Mouse (Mus musculus) hindbrain, embryonic 16.5 days (tissue): ENCODE results near the gene Hist1h2bp. TPM values are rescaled to one million over a fixed set of nuclear protein-coding genes. Genes with fewer than 3 reads are reported as not detected.
"Not testable (repeated sequence)": the region's sequence is repeated elsewhere in the genome, so short reads cannot be mapped to it uniquely, and the experiment has no call there.

Experiments
- ATAC-seq: fragments of 200-750 bp; cut with Nextera tagmentation; 2 replicates; pipeline ENCODE4 v1.8.0; 2017; ENCODE audit warnings: moderate TSS enrichment, moderate library complexity
- H3K27ac ChIP-seq: fragments of 300-500 bp; sonication (generic); 2 replicates; pipeline ENCODE4 v1.5.1; 2014; ENCODE audit warnings: low read depth, mild to moderate bottlenecking, control low read depth, low read length, moderate library complexity
- H3K27me3 ChIP-seq: fragments of 300-500 bp; sonication (generic); replicated peaks from 2 replicates; pipeline ENCODE4 v1.6.1; 2014; ENCODE audit warnings: low read length; ENCODE audit not compliant: control insufficient read depth, insufficient read depth
- H3K36me3 ChIP-seq: fragments of 300-500 bp; sonication (generic); 2 replicates; pipeline ENCODE4 v1.6.1; 2014; ENCODE audit warnings: mild to moderate bottlenecking, low read length, moderate library complexity, mixed read lengths; ENCODE audit not compliant: control insufficient read depth, insufficient read depth
- H3K4me1 ChIP-seq: fragments of 300-500 bp; sonication (generic); 2 replicates; pipeline ENCODE4 v1.6.1; 2014; ENCODE audit warnings: low read depth, low read length; ENCODE audit not compliant: control insufficient read depth, insufficient read depth
- H3K4me2 ChIP-seq: fragments of 300-500 bp; sonication (generic); 2 replicates; pipeline ENCODE4 v1.6.1; 2014; ENCODE audit warnings: mild to moderate bottlenecking, low read length, control low read depth, moderate library complexity
- H3K4me3 ChIP-seq: fragments of 300-500 bp; sonication (generic); 2 replicates; pipeline ENCODE4 v1.5.1; 2014; ENCODE audit warnings: mild to moderate bottlenecking, low read length, control low read depth, moderate library complexity
- H3K9ac ChIP-seq: fragments of 300-500 bp; sonication (generic); 2 replicates; pipeline ENCODE4 v1.6.1; 2014; ENCODE audit warnings: low read depth, mild to moderate bottlenecking, control low read depth, low read length, moderate library complexity
- H3K9me3 ChIP-seq: fragments of 300-500 bp; sonication (generic); 2 replicates; pipeline ENCODE4 v1.6.1; 2014; ENCODE audit warnings: mild to moderate bottlenecking, low read length, moderate library complexity; ENCODE audit not compliant: control insufficient read depth
- WGBS: fragments of 180-500 bp; shearing (Covaris S2); extraction: QIAGEN DNeasy Blood & Tissue Kit; methylation state at CpG from one replicate; pipeline ENCODE4 v1.1.7; 2014; 5-methylcytosine and 5-hydroxymethylcytosine counted together
- polyA plus RNA-seq: library from polyadenylated mRNA; unstranded; fragments of >200 nt; fragmentation: Nextera tagmentation; extraction: Ambion mirVana; gene quantifications from 2 replicates; pipeline ENCODE4 v1.2.1, GENCODE M21; 2015

Gene Hist1h2bp
- polyA plus RNA-seq, 1 experiment from 2014 or later: not detected

DNA sequence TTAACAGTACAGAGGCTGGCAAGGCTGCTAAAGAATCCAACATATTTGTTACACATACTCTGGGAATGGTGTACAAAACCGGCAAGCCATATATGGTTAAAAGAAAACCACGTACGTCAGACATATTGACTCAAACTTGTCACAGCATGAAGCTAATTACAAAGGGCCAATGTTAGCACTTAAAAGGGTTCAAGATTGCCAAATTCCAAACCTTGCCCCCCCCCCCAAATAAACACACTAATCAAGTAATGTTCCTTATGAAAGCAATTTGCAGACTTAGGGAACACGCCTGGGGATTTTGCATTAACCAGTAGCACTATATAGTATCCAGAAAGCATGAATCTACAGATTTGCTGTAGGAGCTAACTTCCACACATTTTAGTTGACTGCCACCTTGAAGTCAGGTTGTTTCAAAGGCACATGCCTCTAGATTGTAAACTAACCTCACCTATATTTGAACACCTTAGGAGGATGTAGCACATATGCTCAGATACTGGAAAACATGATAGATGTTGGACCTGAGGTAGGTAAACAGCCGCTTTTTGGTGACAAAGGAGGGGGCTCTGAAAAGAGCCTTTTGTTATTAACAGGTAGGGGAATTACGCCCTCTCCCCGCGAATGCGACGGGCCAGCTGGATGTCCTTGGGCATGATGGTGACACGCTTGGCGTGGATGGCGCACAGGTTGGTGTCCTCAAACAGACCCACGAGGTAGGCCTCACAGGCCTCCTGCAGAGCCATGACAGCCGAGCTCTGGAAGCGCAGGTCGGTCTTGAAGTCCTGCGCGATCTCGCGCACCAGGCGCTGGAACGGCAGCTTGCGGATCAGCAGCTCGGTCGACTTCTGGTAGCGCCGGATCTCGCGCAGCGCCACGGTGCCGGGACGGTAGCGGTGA lies 4.7 kb upstream of the Hist1h2bp start:
- under 1% methylated on average over 14 of the region's 35 CpGs for WGBS
- not testable (repeated sequence) for ATAC-seq

DNA sequence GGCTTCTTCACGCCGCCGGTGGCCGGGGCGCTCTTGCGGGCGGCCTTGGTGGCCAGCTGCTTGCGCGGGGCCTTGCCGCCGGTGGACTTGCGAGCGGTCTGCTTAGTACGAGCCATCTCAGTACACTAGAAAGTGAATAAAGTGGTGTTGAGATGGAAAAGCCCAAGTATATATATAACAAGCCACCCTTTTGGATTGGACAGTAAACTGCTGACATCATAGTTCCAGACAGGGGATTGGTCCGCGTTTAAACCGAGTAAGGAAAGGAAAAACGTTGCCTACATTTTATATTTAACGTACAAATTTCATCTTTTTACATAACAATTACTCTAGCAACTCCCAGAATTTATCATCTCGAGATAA lies 4.0 kb upstream of the Hist1h2bp start, which contains the start of gene Hist1h3i:
Hist1h3i (minus strand) TSS at position 116 of the 363 bp plus-strand sequence.
- peak; percentile 82 for ATAC-seq
- H3K4me2 ChIP-seq: peak within 1 kb of the TSS; percentile 74
- peak within 1 kb of the TSS; percentile 37 for H3K4me3 ChIP-seq
- H3K27me3 ChIP-seq: 0 out of 2 replicates have a peak, but pooled peaks cover 2% of the 10 kb centered on the region
- WGBS: under 1% methylated on average over 13 of the region's 20 CpGs
- peak within 1 kb of the TSS; percentile 68 for H3K27ac ChIP-seq
- H3K9me3 ChIP-seq: no peaks in the 10 kb centered on the region
- H3K4me1 ChIP-seq: peaks cover 35% of the 10 kb centered on the region
- peak within 1 kb of the TSS; percentile 59 for H3K9ac ChIP-seq
- no peaks in the 10 kb centered on the region for H3K36me3 ChIP-seq

More for the DNA sequence above, 4.7 kb upstream of the Hist1h2bp start:
- Histone ChIP-seq H3K9ac (peak overlapping the region; percentile 59), H3K4me3 (peak overlapping the region; percentile 37), H3K4me1 (peaks cover 35% of the 10 kb centered on the region), H3K27ac (peak overlapping the region; percentile 68), H3K4me2 (peak overlapping the region; percentile 74)
- not testable (repeated sequence) for H3K9me3 ChIP-seq, H3K36me3 ChIP-seq, H3K27me3 ChIP-seq

DNA sequence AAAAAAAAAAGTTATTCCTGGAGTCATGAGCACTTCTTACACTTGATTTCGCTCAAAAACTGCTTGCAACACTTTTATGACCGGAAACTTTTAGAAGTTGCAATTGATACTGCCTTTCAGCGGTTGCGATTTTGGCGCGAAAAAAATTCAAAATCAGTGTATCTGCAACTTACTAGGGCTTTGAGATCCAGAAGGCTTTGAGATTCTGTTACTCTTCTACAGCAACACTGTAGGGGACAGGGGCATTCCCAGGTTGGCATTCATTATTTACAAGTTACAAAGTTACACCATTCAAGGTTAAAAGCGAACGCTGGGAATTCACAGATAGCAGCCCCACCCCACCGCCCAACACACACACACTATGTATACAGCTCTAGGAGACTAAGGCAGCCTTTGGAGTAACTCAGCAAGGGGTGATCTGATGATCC lies 3.5 kb upstream of the Hist1h2bp start:
- Histone ChIP-seq H3K9ac (no peak overlapping the region; the same call in 1 of the 2 replicates), H3K36me3 (no peaks in the 10 kb centered on the region), H3K4me2 (peak overlapping the region; percentile 56), H3K27me3 (0 out of 2 replicates have a peak, but pooled peaks cover 2% of the 10 kb centered on the region), H3K27ac (no peak overlapping the region), H3K4me1 (peaks cover 32% of the 10 kb centered on the region), H3K4me3 (peak overlapping the region; percentile 35), H3K9me3 (no peaks in the 10 kb centered on the region)
- WGBS: 2% methylated on average over 9 of the region's 9 CpGs
- ATAC-seq: no peak

DNA sequence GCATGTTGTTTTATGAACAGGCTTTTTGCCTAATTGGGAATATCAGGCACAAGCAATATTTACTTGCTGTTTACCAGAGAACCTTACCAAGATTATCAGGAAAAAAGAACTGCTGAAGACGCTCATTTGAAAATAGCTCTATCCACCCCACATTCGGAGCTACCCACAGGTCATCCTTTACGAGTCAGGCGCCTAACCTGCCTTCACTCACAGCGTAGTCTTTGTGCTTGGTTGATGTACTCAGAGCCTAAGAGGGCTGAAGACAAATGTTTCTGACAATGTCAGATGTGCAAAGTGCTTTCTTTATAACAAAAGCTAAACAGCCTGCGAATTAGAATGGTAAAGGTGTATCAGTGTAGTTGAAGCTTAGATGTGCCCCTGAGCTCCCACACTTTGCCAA lies 3.0 kb upstream of the Hist1h2bp start:
- Histone ChIP-seq H3K9ac (no peak overlapping the region; the same call in 1 of the 2 replicates), H3K4me3 (no peak overlapping the region), H3K4me2 (peak overlapping the region; percentile 56), H3K4me1 (peaks cover 30% of the 10 kb centered on the region), H3K9me3 (no peaks in the 10 kb centered on the region), H3K36me3 (no peaks in the 10 kb centered on the region), H3K27me3 (0 out of 2 replicates have a peak, but pooled peaks cover 2% of the 10 kb centered on the region), H3K27ac (no peak overlapping the region)
- 18% methylated on average over 6 of the region's 6 CpGs for WGBS
- no peak for ATAC-seq

DNA sequence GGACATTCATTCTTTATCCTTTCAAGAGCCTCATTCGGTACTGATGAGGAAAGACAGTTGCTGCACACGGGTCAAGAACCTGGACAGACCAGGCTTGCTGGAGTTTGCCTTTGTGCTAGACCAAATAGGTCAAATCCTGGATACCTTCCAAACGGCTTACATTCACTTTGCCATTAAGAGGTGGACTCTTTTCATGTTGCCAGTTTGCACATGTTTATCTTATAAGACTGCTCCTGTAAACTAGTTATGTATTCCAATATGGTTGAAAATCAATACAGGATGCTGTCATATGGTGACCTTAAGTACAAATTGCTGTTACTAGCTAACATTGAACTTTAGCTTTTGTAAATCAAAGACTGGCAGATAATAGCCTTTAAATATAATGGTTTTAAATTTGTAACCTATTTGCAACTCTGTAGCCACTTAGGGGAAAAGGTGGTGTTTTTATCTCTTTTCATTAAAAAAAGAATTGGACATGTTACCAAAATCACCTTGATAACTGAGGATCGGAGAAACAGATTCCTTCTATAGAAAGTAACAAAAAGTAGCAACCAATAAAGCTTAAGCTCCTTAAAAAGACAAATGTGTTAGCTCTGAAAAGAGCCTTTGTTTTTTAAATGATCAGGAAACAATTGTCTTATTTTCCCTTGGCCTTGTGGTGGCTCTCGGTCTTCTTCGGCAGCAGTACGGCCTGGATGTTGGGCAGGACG lies 917 bp upstream of the Hist1h2bp start:
- ATAC-seq: no peak
- Histone ChIP-seq H3K4me2 (peak overlapping the region; percentile 67), H3K4me3 (peak overlapping the region; percentile 42), H3K36me3 (no peaks in the 10 kb centered on the region), H3K4me1 (peaks cover 23% of the 10 kb centered on the region), H3K27me3 (no peaks in the 10 kb centered on the region), H3K9me3 (no peaks in the 10 kb centered on the region), H3K27ac (peak overlapping the region; percentile 72; the same call in 1 of the 2 replicates), H3K9ac (peak overlapping the region; percentile 51; the same call in 1 of the 2 replicates)
- 4% methylated on average over 8 of the region's 8 CpGs for WGBS

DNA sequence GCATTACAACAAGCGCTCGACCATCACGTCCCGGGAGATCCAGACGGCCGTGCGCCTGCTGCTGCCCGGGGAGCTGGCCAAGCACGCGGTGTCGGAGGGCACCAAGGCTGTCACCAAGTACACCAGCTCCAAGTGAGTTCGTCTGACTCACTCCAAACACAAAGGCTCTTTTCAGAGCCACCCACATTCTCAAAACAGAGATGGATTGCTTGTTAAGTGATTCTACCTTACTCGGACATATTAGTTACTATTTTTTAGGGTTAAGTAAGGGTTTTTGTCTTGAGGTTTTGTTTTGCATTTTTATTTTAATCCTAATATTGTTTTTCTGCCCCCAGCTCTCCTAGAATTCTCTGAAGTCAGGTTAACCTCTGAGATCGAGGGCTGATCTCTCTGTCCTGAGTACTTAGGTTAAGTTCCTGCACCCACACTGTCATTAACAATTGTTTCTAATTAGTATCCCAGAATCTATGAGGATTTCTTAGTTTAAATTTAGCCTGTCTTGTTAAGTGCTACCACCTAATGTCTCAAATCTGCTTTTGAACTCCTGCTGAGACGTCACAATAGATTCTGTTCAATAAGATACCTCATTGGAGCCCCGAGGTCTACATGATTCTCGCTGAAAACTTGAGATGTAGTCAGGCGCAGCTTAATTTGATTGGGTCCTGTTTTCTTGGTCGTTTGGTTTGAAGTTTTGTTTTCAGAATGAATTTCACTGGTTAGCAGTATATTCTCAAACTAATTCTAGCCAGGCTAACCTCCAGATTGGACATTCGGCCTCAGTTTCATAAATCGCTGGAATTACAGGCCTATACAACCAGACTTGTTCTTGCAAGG lies 716 bp downstream of the Hist1h2bp start:
- peak; percentile 10 for ATAC-seq
- whole genome bisulfite sequencing: 16% methylated on average over 14 of the region's 21 CpGs
- no peak overlapping the region for H3K27ac ChIP-seq

DNA sequence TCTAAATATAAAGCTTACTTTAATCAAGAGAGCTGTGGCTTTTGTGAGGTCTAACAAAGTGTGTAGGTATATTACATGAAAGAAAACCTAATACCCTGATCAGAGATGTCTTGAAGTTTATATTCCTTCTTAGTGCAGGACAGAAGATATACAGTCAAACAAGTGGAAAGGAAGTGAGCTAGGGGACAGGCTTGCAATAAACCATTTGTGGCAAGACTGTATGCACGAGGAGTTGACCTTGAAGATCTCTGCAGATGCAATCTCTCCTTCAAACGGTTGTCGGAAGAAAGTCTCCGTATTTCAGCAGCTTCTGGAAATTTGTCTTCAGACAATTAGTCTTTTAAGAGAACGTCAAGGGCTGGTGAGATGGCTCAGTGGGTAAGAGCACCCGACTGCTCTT lies 2.7 kb downstream of the Hist1h2bp start:
- WGBS: 60% methylated on average over 6 of the region's 6 CpGs
- no peaks in the 10 kb centered on the region for H3K27me3 ChIP-seq
- H3K9me3 ChIP-seq: no peaks in the 10 kb centered on the region
- H3K27ac ChIP-seq: no peak overlapping the region
- H3K9ac ChIP-seq: no peak overlapping the region
- peaks cover 10% of the 10 kb centered on the region for H3K4me1 ChIP-seq
- H3K4me3 ChIP-seq: no peak overlapping the region
- no peak for ATAC-seq
- H3K36me3 ChIP-seq: no peaks in the 10 kb centered on the region
- no peak overlapping the region for H3K4me2 ChIP-seq

More for the DNA sequence above, 716 bp downstream of the Hist1h2bp start:
- H3K9me3 ChIP-seq: no peaks in the 10 kb centered on the region
- H3K4me1 ChIP-seq: peaks cover 17% of the 10 kb centered on the region
- no peak overlapping the region for H3K9ac ChIP-seq
- no peaks in the 10 kb centered on the region for H3K27me3 ChIP-seq
- no peak overlapping the region; the same call in 1 of the 2 replicates for H3K4me3 ChIP-seq
- H3K36me3 ChIP-seq: no peaks in the 10 kb centered on the region
- H3K4me2 ChIP-seq: peak overlapping the region; percentile 63

DNA sequence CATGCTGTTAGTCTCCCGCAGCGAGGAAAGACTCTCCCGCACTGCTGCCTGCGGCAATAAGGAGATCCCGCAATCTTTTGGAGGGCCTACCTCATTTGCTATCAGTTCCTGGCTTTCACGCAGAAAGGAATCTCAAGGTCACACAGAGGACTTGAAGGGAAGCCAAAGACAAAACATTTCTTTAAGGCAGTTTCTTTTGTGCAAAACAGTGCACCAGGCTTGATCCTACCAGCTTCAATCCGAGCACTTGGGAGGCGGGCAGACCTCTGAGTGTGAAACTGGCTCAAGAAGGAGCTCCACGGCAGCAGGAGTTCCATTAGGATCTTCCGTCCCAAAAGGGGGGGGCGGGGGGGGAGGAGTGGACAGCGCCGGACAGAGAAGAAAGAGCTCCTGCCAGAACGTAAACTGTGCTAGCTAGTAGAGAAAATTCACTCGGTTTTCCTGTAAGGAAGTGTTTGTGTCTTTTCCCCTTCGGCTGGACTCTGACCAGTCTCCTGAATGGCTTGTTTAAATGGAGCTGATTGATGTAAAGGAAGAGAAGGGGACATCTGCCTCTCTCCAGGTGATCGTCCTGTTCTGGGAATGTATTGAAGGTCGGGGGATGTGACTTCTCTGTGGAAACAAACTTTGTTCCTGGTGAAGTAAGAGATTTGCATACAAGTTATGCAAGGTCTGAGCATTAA lies 3.5 kb downstream of the Hist1h2bp start:
- Histone ChIP-seq H3K4me3 (peak overlapping the region; percentile 19; the same call in 1 of the 2 replicates), H3K27me3 (no peaks in the 10 kb centered on the region), H3K4me2 (peak overlapping the region; percentile 50), H3K27ac (no peak overlapping the region), H3K9me3 (no peaks in the 10 kb centered on the region), H3K36me3 (no peaks in the 10 kb centered on the region), H3K4me1 (peaks cover 10% of the 10 kb centered on the region), H3K9ac (0 out of 2 replicates have a peak overlapping the region, but pooled peaks have one; percentile 28)
- ATAC-seq: no peak
- WGBS: 5% methylated on average over 17 of the region's 18 CpGs
